Mouse (Mus musculus) erythroblast, adult 5-6 weeks (primary cell): ENCODE data around the gene Clec9a. TPM values are rescaled to one million over a fixed set of nuclear protein-coding genes. Genes with fewer than 3 reads are reported as not detected.

Source experiments
- ATAC-seq: replicated peaks from 2 replicates; pipeline ENCODE4 v1.8.0; 2016; ENCODE audit warnings: moderate number of reproducible peaks, mild to moderate bottlenecking, moderate TSS enrichment, inconsistent platforms; ENCODE audit not compliant: poor library complexity, low FRiP score, severe bottlenecking
- total RNA-seq, 2 experiments: library from RNA; stranded (forward) in 1 of 2; stranded (reverse) in 1 of 2; fragments of 150-400 nt in 1 of 2; fragments of 200-764, 138-1000 nt in 1 of 2; gene quantifications; 2 replicates each; pipeline versions ENCODE4 v1.2.3 to v1.2.4; 2015 to 2017; ENCODE audit warnings: low replicate concordance in 2 of 2

Gene Clec9a
- total RNA-seq, 2 experiments from 2014 or later: 2.0 TPM; not detected in 1

DNA sequence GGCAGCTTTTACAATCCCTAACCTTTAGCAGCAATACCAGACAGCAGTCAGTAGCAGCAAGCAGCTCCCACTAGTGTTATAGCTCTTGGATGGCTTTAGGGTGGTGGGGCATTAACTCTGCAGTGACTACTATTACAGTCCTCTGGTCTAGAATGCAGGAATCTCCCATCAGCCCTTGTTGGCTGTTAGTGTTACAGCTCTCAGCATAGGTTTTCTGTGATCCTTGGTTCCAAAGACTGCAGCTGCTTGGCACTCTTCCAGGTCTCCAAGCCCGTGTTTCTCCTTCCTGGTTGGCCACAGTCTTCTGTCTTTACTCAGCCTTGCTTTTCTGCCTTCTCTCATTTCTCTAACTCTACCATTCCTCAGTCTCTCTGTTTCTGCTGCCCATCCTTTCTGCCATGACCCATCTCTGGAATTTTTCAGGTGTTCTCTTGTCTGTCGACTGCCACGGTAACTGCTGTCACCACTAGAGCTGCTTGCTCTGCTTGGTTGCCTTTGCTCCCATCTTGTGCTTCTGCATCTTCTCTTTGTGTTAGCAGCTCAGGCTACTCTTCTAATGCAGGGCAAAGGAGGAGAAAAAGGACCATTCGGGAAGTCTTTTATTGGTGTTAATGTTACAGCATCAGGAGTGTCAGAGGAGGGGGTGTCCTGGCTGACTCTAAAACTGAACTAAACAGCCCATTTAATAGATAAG, 14.5 kb downstream of the Clec9a start:
- no peak for ATAC-seq

DNA sequence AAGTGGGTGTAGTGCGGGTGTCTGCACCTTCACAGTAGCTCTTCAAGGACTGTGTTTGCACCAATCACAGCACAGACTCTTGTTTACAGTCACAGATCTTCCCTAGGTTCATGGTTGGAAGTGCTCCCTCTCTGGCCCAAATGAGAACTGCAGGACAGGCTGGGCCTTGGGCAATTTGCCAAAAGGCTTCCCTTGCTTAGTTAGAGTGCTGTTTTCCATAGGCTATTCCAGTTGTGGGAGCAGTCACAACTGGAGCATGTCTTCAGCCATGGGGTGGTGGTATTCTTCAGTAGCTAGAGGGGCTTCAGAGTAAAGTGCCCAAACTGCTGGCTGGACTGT, 15.0 kb downstream of the Clec9a start:
- peak; percentile 77 for ATAC-seq

DNA sequence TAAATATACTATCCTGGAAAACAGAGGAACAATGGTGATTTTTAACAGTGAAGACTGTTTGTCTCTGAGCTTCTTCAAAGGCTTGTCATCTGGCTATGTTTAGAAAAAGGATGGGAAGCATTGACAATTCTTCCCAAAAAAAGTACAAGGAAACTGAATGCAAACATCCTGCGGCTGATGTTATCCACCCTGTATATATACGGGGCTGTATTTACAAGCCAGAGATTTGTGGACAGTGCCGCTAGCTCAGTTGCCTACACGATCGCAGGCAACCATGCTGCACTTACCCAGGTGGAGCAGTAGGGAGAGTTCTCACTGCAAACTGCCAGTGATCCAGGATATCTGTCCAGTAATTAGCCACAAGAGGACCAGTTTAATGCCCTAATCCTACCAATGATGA, 16.6 kb downstream of the Clec9a start:
- ATAC-seq: no peak

DNA sequence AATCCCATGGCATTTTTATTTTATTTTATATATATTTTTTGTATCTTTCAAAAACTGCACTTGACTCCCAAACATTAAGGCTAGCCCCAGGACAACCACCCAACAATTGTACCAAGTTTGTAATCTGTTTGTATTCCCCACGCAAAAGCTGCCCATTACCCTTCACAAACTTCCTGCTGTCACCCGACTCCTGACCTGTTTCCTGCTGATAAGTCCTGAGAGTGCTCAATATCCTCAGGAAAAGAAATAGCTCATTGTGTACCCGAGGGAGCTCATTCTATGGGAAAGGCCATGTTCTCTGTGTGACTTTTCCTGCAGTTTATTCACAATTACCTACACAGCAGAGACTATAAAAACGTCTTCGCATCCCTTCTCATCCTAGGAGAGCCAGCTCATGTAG, 17.1 kb downstream of the Clec9a start:
- ATAC-seq: no peak

DNA sequence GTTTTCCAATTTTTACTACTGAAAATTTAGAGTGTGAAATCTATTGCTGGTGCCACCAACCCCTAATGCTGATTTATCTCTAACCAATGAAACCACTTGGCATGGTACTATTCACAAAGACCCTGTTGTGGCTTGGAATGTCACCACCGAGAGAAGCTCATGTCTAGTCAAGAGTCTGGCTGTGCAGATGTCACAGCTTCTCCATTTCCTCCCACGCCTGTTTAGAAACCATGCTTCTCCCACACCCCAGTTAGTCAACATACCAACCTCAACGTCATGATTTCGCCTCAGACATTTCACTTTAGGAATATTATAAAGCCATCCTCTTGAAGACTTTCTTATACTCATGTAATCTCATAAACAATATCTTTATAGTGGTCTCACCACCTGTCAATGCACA, 18.6 kb downstream of the Clec9a start:
- no peak for ATAC-seq

DNA sequence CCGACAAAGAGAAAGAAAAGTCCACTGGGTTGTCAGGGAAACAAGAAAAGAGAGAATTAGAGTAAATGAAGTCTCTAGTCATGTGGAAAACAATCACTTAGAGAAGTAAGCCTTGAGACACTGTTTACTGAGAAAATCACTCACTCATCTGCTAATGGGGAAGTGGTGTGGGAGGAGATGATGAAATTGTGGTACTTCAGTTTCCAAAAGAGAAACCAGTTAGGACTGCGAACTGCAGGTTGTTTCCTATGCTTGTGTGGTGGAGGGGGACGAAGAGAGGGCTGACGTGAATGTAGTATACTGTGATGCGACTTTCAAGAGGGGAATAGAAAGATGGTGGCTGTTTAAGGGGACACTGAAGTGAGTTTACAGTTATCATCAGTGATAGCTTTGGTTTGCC, 25.6 kb downstream of the Clec9a start:
- no peak for ATAC-seq

DNA sequence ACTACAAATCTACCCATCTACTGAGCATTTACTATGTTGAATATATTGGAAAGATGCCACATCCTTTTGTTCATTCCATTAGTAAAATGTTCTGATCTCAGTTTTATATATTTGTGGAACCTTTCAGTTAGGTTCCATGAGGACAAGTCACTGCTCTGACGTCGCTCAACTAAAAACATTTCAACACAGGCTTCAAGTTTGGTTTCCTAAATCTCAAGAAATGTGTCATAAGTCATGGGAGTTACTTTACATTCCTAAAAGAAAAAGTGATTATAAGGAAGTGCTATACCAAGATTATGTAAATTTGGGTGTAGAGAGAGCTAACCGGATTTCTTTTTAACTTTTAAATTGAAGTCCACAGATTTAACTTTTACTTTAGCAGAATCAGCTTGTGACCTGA, 27.4 kb downstream of the Clec9a start:
- ATAC-seq: no peak

DNA sequence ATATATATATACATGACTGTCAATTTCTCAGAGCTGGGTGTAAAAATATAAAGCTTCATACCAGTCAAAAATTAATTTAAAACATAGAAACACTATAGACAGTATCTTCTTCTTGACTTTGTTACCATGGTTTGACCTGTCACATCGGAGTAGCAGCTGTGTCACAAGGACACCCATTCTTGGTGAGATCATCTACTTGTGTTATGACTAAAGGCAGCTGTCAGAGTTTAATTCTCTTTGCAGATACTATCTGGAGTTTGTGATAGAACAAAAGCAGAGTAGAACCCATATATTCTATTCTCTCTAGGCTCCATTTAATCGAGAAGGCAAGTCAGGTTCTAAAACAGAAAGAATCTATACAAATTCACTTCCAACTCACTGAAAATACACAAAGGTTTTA, 29.4 kb downstream of the Clec9a start:
- no peak for ATAC-seq

DNA sequence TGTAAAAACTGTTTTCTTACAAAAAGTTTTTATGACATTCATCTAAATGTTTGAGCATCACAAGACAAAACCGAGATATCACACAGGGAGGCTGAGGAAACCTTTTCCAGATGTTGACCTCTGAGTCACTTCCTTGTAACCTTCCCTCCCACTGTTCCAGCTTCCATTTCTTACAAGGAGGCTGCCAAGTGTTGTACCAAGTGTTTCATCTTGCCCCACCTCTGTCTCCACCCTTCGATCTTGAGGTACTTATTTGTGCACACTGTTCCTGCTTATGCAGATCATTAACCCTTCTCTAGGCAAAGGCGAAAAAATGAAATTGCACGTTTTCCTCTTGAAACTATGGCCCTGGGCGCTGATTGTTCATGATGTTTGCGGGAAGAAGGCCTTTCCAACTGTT, 41.1 kb downstream of the Clec9a start:
- no peak for ATAC-seq

DNA sequence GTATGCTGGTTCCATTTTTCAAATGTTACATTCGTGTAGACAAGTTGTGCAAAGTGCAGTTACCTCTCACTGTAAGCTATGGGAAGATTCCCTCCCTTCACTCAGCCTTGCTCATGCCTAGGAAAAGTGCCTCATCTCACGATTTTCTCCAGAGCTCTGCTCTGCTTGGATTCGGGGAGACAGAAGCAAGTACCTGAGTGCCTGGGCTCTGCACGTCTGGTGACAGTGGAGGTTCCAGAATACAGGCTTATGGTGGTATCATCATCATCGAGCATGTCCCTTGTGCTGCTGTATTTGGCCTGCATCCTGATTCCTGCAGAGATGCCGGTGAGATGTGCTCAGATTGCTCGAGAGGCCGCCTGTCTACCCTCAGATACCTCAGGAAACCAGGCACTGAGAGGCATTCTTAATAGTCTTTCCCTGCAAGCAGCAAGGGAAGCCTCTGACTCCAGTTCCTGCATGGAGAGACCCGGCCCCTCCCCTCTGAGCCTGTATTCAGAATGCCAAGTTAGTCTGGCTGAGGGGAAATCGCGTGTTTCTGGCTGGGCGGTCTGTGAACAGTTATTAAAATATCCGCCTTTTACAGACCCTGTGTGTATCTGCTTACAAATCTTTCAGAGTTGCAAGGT, 42.9 kb downstream of the Clec9a start, which contains the start of gene Clec1a:
Gene Clec1a, minus strand, starts transcription at position 590 of the 629 bp plus-strand sequence.
- no peak for ATAC-seq

DNA sequence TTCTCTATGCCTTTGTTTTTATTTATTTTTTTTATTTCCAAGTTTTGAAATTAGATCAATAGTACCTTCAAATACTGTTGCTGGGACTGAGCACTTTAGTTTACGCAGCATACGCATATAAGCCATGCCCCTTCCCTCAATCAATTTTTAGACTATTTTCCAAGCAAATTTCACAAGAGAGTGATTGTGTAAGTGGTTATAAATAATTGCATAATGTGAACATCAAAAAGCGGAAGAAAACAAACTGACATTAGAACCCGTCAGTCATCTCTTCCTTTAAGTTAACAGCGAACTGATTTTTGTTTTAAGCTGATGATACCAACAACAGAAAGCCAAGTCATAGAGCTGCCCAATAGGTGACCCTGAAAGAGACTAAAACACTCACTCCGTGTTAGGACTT, 62.7 kb downstream of the Clec9a start:
- ATAC-seq: no peak

DNA sequence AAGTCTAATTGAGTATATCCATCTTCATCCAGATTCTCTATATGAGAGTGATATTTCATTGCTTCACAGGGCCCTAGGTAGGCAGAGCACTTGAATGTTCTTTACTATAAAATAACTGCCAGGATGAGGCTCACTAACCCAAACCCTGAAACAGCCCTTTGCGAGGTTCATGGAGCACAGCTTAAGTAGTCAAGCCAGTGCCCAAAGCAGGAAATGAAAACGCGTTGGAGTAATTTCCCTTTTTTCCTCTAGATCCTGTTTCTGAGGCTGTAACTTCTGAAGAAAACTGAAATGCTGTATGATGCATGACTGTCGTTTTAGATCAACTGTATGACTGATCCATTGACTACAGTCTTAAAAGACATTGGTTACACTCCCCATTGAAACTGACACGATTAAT, 64.0 kb downstream of the Clec9a start:
- no peak for ATAC-seq

Other genes starting within 250 kb of the Clec9a start
- 4.2 and 9.0 TPM in 2 replicates for gene Clec2d, start 228.2 kb upstream of the Clec9a start, total RNA-seq (2015; ENCODE audit: low replicate concordance)
- 37.6 and 44.3 TPM in 2 replicates for gene Clec2d, start 228.2 kb upstream of the Clec9a start, total RNA-seq (2017; ENCODE audit: low replicate concordance)
- gene Cd69, start 133.4 kb upstream of the Clec9a start, total RNA-seq (2015; ENCODE audit: low replicate concordance): 4.2 and 17.3 TPM in 2 replicates
- 2.6 and 3.7 TPM in 2 replicates for gene Cd69, start 133.4 kb upstream of the Clec9a start, total RNA-seq (2017; ENCODE audit: low replicate concordance)
- not detected in 2 replicates for gene 4922502D21Rik, start 77.1 kb upstream of the Clec9a start, total RNA-seq (2015; ENCODE audit: low replicate concordance)
- gene 4922502D21Rik, start 77.1 kb upstream of the Clec9a start, total RNA-seq (2017; ENCODE audit: low replicate concordance): not detected in 2 replicates
- 153 and 181 TPM in 2 replicates for gene Clec12a, start 66.2 kb upstream of the Clec9a start, total RNA-seq (2015; ENCODE audit: low replicate concordance)
- 93.7 and 116 TPM in 2 replicates for gene Clec12a, start 66.2 kb upstream of the Clec9a start, total RNA-seq (2017; ENCODE audit: low replicate concordance)
- gene Clec12b, start 23.0 kb upstream of the Clec9a start, total RNA-seq (2015; ENCODE audit: low replicate concordance): not detected in 2 replicates
- gene Clec12b, start 23.0 kb upstream of the Clec9a start, total RNA-seq (2017; ENCODE audit: low replicate concordance): not detected in 2 replicates
- 8.6 TPM in 1 of 2 replicates, not detected in the other for gene Clec1b, start 11.6 kb upstream of the Clec9a start, total RNA-seq (2015; ENCODE audit: low replicate concordance)
- 0.56 and 4.3 TPM in 2 replicates for gene Clec1b, start 11.6 kb upstream of the Clec9a start, total RNA-seq (2017; ENCODE audit: low replicate concordance)
- not detected in 2 replicates for gene Clec1a, start 43.1 kb downstream of the Clec9a start, total RNA-seq (2015; ENCODE audit: low replicate concordance)
- 0.17 and 1.1 TPM in 2 replicates for gene Clec1a, start 43.1 kb downstream of the Clec9a start, total RNA-seq (2017; ENCODE audit: low replicate concordance)
- gene Olr1, start 98.3 kb downstream of the Clec9a start, total RNA-seq (2015; ENCODE audit: low replicate concordance): 6.9 and 13.8 TPM in 2 replicates
- gene Olr1, start 98.3 kb downstream of the Clec9a start, total RNA-seq (2017; ENCODE audit: low replicate concordance): 10.0 and 12.6 TPM in 2 replicates
- gene Tmem52b, start 103.7 kb downstream of the Clec9a start, total RNA-seq (2015; ENCODE audit: low replicate concordance): not detected in 2 replicates
- not detected in 2 replicates for gene Tmem52b, start 103.7 kb downstream of the Clec9a start, total RNA-seq (2017; ENCODE audit: low replicate concordance)
- gene Gabarapl1, start 124.3 kb downstream of the Clec9a start, total RNA-seq (2015; ENCODE audit: low replicate concordance): 14.0 and 22.6 TPM in 2 replicates
- gene Gabarapl1, start 124.3 kb downstream of the Clec9a start, total RNA-seq (2017; ENCODE audit: low replicate concordance): 31.4 and 36.7 TPM in 2 replicates
- gene Klre1, start 169.0 kb downstream of the Clec9a start, total RNA-seq (2015; ENCODE audit: low replicate concordance): not detected in 2 replicates
- gene Klre1, start 169.0 kb downstream of the Clec9a start, total RNA-seq (2017; ENCODE audit: low replicate concordance): 1.1 TPM in 1 of 2 replicates, not detected in the other
- not detected in 2 replicates for gene Klrd1, start 182.9 kb downstream of the Clec9a start, total RNA-seq (2015; ENCODE audit: low replicate concordance)
- gene Klrd1, start 182.9 kb downstream of the Clec9a start, total RNA-seq (2017; ENCODE audit: low replicate concordance): 2.4 TPM in 1 of 2 replicates, not detected in the other
- 1.7 and 2.9 TPM in 2 replicates for gene Klrk1, start 215.0 kb downstream of the Clec9a start, total RNA-seq (2015; ENCODE audit: low replicate concordance)
- 3.4 and 6.6 TPM in 2 replicates for gene Klrk1, start 215.0 kb downstream of the Clec9a start, total RNA-seq (2017; ENCODE audit: low replicate concordance)
- not detected in 2 replicates for gene Klrc3, start 234.5 kb downstream of the Clec9a start, total RNA-seq (2015; ENCODE audit: low replicate concordance)
- not detected in 2 replicates for gene Klrc3, start 234.5 kb downstream of the Clec9a start, total RNA-seq (2017; ENCODE audit: low replicate concordance)